Mouse (Mus musculus): Measurements from ENCODE around the gene AF366264.
"Not testable (repeated sequence)": the region's sequence is repeated elsewhere in the genome, so short reads cannot be mapped to it uniquely, and the experiment has no call there.

Gene AF366264

GRCm38 (mm10) chr8:13838289-13838688 lies at the start of gene AF366264:
TSS of gene AF366264 (minus strand) at chr8:13838389.
- not testable (repeated sequence) for DNase-seq

- DNase-seq: not testable (repeated sequence)
These were observed 5.1 kb upstream of the AF366264 start for GRCm38 (mm10) chr8:13843286-13843685.

GRCm38 (mm10) chr8:13828598-13829172 lies 9.5 kb downstream of the AF366264 start:
- no peak for DNase-seq

GRCm38 (mm10) chr8:13799566-13799965 lies 38.6 kb downstream of the AF366264 start:
- DNase-seq: no peak

- DNase-seq: no peak
These were observed 40.5 kb downstream of the AF366264 start for GRCm38 (mm10) chr8:13797676-13798075.

- DNase-seq: peak; percentile 12 to 40
These were observed 44.5 kb downstream of the AF366264 start for GRCm38 (mm10) chr8:13793746-13794101.

GRCm38 (mm10) chr8:13793097-13793745 lies 45.0 kb downstream of the AF366264 start:
- no peak for DNase-seq

- DNase-seq: no peak
These were observed 48.6 kb downstream of the AF366264 start for GRCm38 (mm10) chr8:13789606-13790005.

GRCm38 (mm10) chr8:13785764-13786299 lies 52.4 kb downstream of the AF366264 start:
- DNase-seq: peak; percentile 97 to 100

GRCm38 (mm10) chr8:13785250-13785763 lies 52.9 kb downstream of the AF366264 start, which contains the start of gene Upf3a:
TSS of gene Upf3a (plus strand) at chr8:13785615.
- DNase-seq: peak; percentile 93 to 95
